Mouse (Mus musculus) G1E (cell line): ENCODE data around the gene Ddx51. TPM values are rescaled to one million over a fixed set of nuclear protein-coding genes. Genes with fewer than 3 reads are reported as not detected.

Experiments used
- ATAC-seq: 2 replicates; pipeline ENCODE4 v1.8.0; 2016; ENCODE audit warnings: mild to moderate bottlenecking; ENCODE audit not compliant: insufficient number of reproducible peaks, poor library complexity, low FRiP score, severe bottlenecking; ENCODE audit errors: extremely low read depth
- DNase-seq: peaks from one replicate; pipeline ENCODE4 v3.0.0; 2012; ENCODE audit warnings: low spot score
- H3K27me3 ChIP-seq: 2 replicates; pipeline ENCODE4 v1.6.1; 2012; ENCODE audit warnings: mild to moderate bottlenecking, low read length, inconsistent platforms; ENCODE audit not compliant: insufficient read depth
- H3K36me3 ChIP-seq: replicated peaks from 2 replicates; pipeline ENCODE3; 2012; ENCODE audit warnings: mild to moderate bottlenecking, inconsistent platforms
- H3K4me1 ChIP-seq: 2 replicates; pipeline ENCODE4 v1.6.1; 2012; ENCODE audit warnings: low read depth, low read length, inconsistent platforms, mixed read lengths; ENCODE audit not compliant: insufficient read depth
- H3K4me3 ChIP-seq: 2 replicates; pipeline ENCODE4 v1.5.1; 2012; ENCODE audit warnings: low read depth, mild to moderate bottlenecking, inconsistent platforms, low read length, moderate library complexity, mixed read lengths
- H3K9me3 ChIP-seq: replicated peaks from 2 replicates; pipeline ENCODE4 v1.6.1; 2012; ENCODE audit warnings: inconsistent platforms
- CTCF ChIP-seq: IDR thresholded peaks from 2 replicates; pipeline ENCODE4 v1.5.1; 2012; ENCODE audit warnings: low read depth, low read length, inconsistent platforms, mixed read lengths
- GATA1 ChIP-seq: IDR thresholded peaks from 2 replicates; pipeline ENCODE4 v1.6.1; 2012; ENCODE audit warnings: borderline replicate concordance, low read length, inconsistent platforms, mixed read lengths
- GATA2 ChIP-seq: IDR thresholded peaks from 2 replicates; pipeline ENCODE4 v1.6.1; 2012; ENCODE audit warnings: low read depth, low read length, inconsistent platforms, borderline replicate concordance
- POLR2AphosphoS5 ChIP-seq: IDR thresholded peaks from 2 replicates; pipeline ENCODE4 v1.6.1; 2012; ENCODE audit warnings: low read depth, low read length, inconsistent platforms; ENCODE audit not compliant: insufficient replicate concordance
- TAL1 ChIP-seq: conservative IDR thresholded peaks from 2 replicates; pipeline ENCODE4 v1.6.1; 2012; ENCODE audit warnings: low read depth, low read length, inconsistent platforms, mixed read lengths
- polyA plus RNA-seq: library from polyadenylated mRNA; stranded (reverse); fragments of >175 nt; gene quantifications from 2 replicates; pipeline ENCODE4 v1.2.3, GENCODE M21; 2012
- total RNA-seq, 2 experiments: library from RNA; stranded (forward) in 1 of 2; stranded (reverse) in 1 of 2; fragments of 200-1000 nt in 1 of 2; fragments of >200 nt in 1 of 2; fragmentation: Nextera tagmentation in 1 of 2; gene quantifications; 2 replicates each; pipeline ENCODE4 v1.2.3; 2014 to 2017

Ddx51 gene
- total and polyA plus RNA-seq, 3 experiments: 4.3 to 23.0 (median 11.2) TPM

DNA sequence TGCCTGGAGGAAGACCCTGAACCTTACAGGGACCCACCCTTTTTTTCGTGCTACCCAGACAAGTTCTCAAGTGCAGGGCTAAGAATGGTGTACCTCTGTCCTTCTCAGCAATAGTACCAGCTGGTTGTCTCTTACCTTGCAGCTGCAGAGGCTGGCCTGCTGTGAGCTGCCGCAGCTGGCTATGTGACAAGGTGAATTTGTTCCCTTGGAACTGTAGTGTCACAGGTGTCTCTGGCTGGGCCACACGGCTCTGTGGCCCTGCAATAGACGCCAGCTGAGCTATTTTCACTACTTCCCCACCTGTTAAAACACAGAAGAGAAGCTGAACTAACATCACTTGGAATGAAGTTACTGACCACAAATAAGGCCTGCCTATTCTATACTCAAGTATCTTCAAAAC lies 45.4 kb downstream of the Ddx51 start:
- Histone ChIP-seq H3K36me3 (peaks cover 95% of the 10 kb centered on the region), H3K27me3 (no peaks in the 10 kb centered on the region), H3K4me3 (no peak overlapping the region), H3K9me3 (no peaks in the 10 kb centered on the region), H3K4me1 (0 out of 2 replicates have a peak, but pooled peaks cover 1% of the 10 kb centered on the region)
- no peak for DNase-seq
- no peak for ATAC-seq
- TF ChIP-seq POLR2AphosphoS5 (no peak), TAL1 (no peak), GATA2 (no peak), GATA1 (no peak), CTCF (no peak)

DNA sequence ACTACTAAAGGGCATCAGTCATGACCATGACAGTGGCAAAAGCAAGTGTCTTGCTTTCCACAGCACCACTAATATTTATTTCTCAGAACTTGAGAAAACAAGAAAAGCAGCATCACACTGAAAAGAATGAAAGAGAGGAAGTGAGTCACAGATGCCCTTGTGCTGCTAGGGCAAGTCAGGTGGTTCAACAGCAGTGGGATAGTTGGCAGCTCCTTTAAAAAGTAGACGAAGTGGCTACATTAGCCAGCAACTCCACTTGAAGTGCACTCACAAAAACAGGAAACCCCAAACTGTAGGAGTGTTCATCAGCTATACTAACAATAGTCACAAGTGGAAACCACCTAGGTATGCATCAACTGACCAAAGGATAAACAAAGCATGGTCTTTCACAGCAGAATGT lies 50.8 kb downstream of the Ddx51 start:
- Histone ChIP-seq H3K9me3 (no peaks in the 10 kb centered on the region), H3K4me1 (peaks cover 19% of the 10 kb centered on the region), H3K36me3 (peaks cover 97% of the 10 kb centered on the region), H3K4me3 (no peak overlapping the region), H3K27me3 (no peaks in the 10 kb centered on the region)
- ATAC-seq (no peak), DNase-seq (no peak)
- TF ChIP-seq TAL1: no peak

DNA sequence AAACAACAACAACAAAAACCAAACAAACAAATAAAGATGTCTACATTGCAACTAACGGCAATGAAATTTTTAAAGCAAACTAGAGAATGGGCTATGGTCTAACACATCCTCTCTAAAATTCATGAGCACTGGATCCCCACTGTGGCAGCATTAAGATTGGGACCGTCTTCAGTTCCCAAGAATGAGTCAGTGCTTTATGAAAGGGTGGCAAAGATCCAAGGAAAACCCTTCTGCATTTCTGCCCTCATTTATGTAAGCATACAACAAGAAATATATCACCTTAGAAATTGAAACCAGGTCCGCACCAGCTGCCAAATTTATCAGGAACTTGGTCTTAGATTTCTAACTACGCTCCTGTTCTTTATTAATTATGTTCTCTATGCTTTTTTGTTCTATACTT lies 56.0 kb downstream of the Ddx51 start:
- Histone ChIP-seq H3K36me3 (peaks cover 84% of the 10 kb centered on the region), H3K9me3 (no peaks in the 10 kb centered on the region), H3K27me3 (no peaks in the 10 kb centered on the region), H3K4me3 (no peak overlapping the region), H3K4me1 (peaks cover 56% of the 10 kb centered on the region)
- ATAC-seq: no peak
- TF ChIP-seq GATA2 (no peak), POLR2AphosphoS5 (no peak), CTCF (no peak), GATA1 (no peak), TAL1 (no peak)
- DNase-seq: no peak

Other genes starting within 250 kb of the Ddx51 start
- 47.8 and 57.3 TPM in 2 replicates for gene Fbrsl1, start 204.9 kb upstream of the Ddx51 start, total RNA-seq (2014; fragmentation: Nextera tagmentation)
- gene Fbrsl1, start 204.9 kb upstream of the Ddx51 start, total RNA-seq (2017): 8.1 and 8.3 TPM in 2 replicates
- gene Fbrsl1, start 204.9 kb upstream of the Ddx51 start, polyA plus RNA-seq: 102 and 117 TPM in 2 replicates
- not detected in 2 replicates for gene Galnt9, start 109.1 kb upstream of the Ddx51 start, total RNA-seq (2014; fragmentation: Nextera tagmentation)
- gene Galnt9, start 109.1 kb upstream of the Ddx51 start, total RNA-seq (2017): 0.05 and 0.17 TPM in 2 replicates
- gene Galnt9, start 109.1 kb upstream of the Ddx51 start, polyA plus RNA-seq: not detected in 2 replicates
- gene Noc4l, start within 50 bp of the Ddx51 start, total RNA-seq (2014; fragmentation: Nextera tagmentation): 63.7 and 74.0 TPM in 2 replicates
- gene Noc4l, start within 50 bp of the Ddx51 start, total RNA-seq (2017): 46.4 and 50.0 TPM in 2 replicates
- gene Noc4l, start within 50 bp of the Ddx51 start, polyA plus RNA-seq: 207 and 217 TPM in 2 replicates
- 162 and 172 TPM in 2 replicates for gene Ep400, start 117.3 kb downstream of the Ddx51 start, total RNA-seq (2014; fragmentation: Nextera tagmentation)
- gene Ep400, start 117.3 kb downstream of the Ddx51 start, total RNA-seq (2017): 35.4 and 42.0 TPM in 2 replicates
- gene Ep400, start 117.3 kb downstream of the Ddx51 start, polyA plus RNA-seq: 90.5 and 129 TPM in 2 replicates
- gene Pus1, start 127.2 kb downstream of the Ddx51 start, total RNA-seq (2014; fragmentation: Nextera tagmentation): 17.8 and 19.5 TPM in 2 replicates
- gene Pus1, start 127.2 kb downstream of the Ddx51 start, total RNA-seq (2017): 72.6 and 72.9 TPM in 2 replicates
- 143 and 177 TPM in 2 replicates for gene Pus1, start 127.2 kb downstream of the Ddx51 start, polyA plus RNA-seq
- 70.7 and 75.9 TPM in 2 replicates for gene Ulk1, start 156.6 kb downstream of the Ddx51 start, total RNA-seq (2014; fragmentation: Nextera tagmentation)
- gene Ulk1, start 156.6 kb downstream of the Ddx51 start, total RNA-seq (2017): 12.9 and 19.0 TPM in 2 replicates
- 233 and 256 TPM in 2 replicates for gene Ulk1, start 156.6 kb downstream of the Ddx51 start, polyA plus RNA-seq
- gene Hscb, start 186.3 kb downstream of the Ddx51 start, total RNA-seq (2014; fragmentation: Nextera tagmentation): 62.1 and 65.3 TPM in 2 replicates
- gene Hscb, start 186.3 kb downstream of the Ddx51 start, total RNA-seq (2017): 86.8 and 94.2 TPM in 2 replicates
- gene Hscb, start 186.3 kb downstream of the Ddx51 start, polyA plus RNA-seq: 51.5 and 56.7 TPM in 2 replicates
- 53.4 and 70.4 TPM in 2 replicates for gene Chek2, start 186.5 kb downstream of the Ddx51 start, total RNA-seq (2014; fragmentation: Nextera tagmentation)
- gene Chek2, start 186.5 kb downstream of the Ddx51 start, total RNA-seq (2017): 100 and 102 TPM in 2 replicates
- gene Chek2, start 186.5 kb downstream of the Ddx51 start, polyA plus RNA-seq: 1.9 and 2.5 TPM in 2 replicates
- gene Ttc28, start 226.4 kb downstream of the Ddx51 start, total RNA-seq (2014; fragmentation: Nextera tagmentation): 2.0 and 2.7 TPM in 2 replicates
- 0.55 and 0.64 TPM in 2 replicates for gene Ttc28, start 226.4 kb downstream of the Ddx51 start, total RNA-seq (2017)
- gene Ttc28, start 226.4 kb downstream of the Ddx51 start, polyA plus RNA-seq: 0.28 and 0.46 TPM in 2 replicates